Mouse (Mus musculus) heart, embryonic 16.5 days (tissue): ENCODE measurements around the gene Atf6b. TPM values are rescaled to one million over a fixed set of nuclear protein-coding genes. Genes with fewer than 3 reads are reported as not detected.

Experiments used
- ATAC-seq: fragments of 200-750 bp; cut with Nextera tagmentation; replicated peaks from 2 replicates; pipeline ENCODE4 v1.8.0; 2017; ENCODE audit warnings: moderate number of reproducible peaks; ENCODE audit not compliant: insufficient read depth, low FRiP score; ENCODE audit errors: extremely low read depth
- H3K27ac ChIP-seq: fragments of 300-500 bp; sonication (generic); 2 replicates; pipeline ENCODE4 v1.5.1; 2014; ENCODE audit warnings: mild to moderate bottlenecking, low read length, control low read depth, moderate library complexity
- H3K27me3 ChIP-seq: fragments of 300-500 bp; sonication (generic); 2 replicates; pipeline ENCODE4 v1.6.1; 2014; ENCODE audit warnings: low read length, mixed read lengths; ENCODE audit not compliant: control insufficient read depth, insufficient read depth
- H3K36me3 ChIP-seq: fragments of 300-500 bp; sonication (generic); 2 replicates; pipeline ENCODE4 v1.6.1; 2014; ENCODE audit not compliant: control insufficient read depth, insufficient read depth
- H3K4me1 ChIP-seq: fragments of 300-500 bp; sonication (generic); 2 replicates; pipeline ENCODE4 v1.6.1; 2014; ENCODE audit warnings: low read length, mixed read lengths; ENCODE audit not compliant: control insufficient read depth, insufficient read depth
- H3K4me2 ChIP-seq: fragments of 300-500 bp; sonication (generic); 2 replicates; pipeline ENCODE4 v1.6.1; 2014; ENCODE audit warnings: low read depth, mild to moderate bottlenecking, control low read depth, low read length
- H3K4me3 ChIP-seq: fragments of 300-500 bp; sonication (generic); 2 replicates; pipeline ENCODE4 v1.5.1; 2014; ENCODE audit warnings: mild to moderate bottlenecking, control low read depth, low read length
- H3K9ac ChIP-seq: fragments of 300-500 bp; sonication (generic); 2 replicates; pipeline ENCODE4 v1.6.1; 2014; ENCODE audit warnings: low read length, control low read depth
- H3K9me3 ChIP-seq: fragments of 300-500 bp; sonication (generic); replicated peaks from 2 replicates; pipeline ENCODE4 v1.6.1; 2016; ENCODE audit warnings: low read length; ENCODE audit not compliant: control insufficient read depth
- WGBS: fragments of 180-500 bp; shearing (Covaris S2); extraction: QIAGEN DNeasy Blood & Tissue Kit; methylation state at CpG from one replicate; pipeline ENCODE4 v1.1.7; 2014; 5-methylcytosine and 5-hydroxymethylcytosine counted together
- polyA plus RNA-seq: library from polyadenylated mRNA; unstranded; fragments of >200 nt; fragmentation: Nextera tagmentation; extraction: Ambion mirVana; gene quantifications from 2 replicates; pipeline ENCODE4 v1.2.1, GENCODE M21; 2015

Atf6b gene
- polyA plus RNA-seq, 1 experiment from 2014 or later = 45.7 TPM

- peaks cover 5% of the 10 kb centered on the region; the same call in 1 of the 2 replicates for H3K36me3 ChIP-seq
- H3K9ac ChIP-seq = no peak overlapping the region
- H3K9me3 ChIP-seq = no peaks in the 10 kb centered on the region
- ATAC-seq = no peak
- no peak overlapping the region for H3K4me2 ChIP-seq
- WGBS = 55% methylated on average over 2 of the region's 2 CpGs
- H3K4me3 ChIP-seq = no peak overlapping the region
- H3K27ac ChIP-seq = no peak overlapping the region
- H3K27me3 ChIP-seq = 0 out of 2 replicates have a peak, but pooled peaks cover 3% of the 10 kb centered on the region
- H3K4me1 ChIP-seq = peaks cover 22% of the 10 kb centered on the region
These were observed 11.2 kb downstream of the Atf6b start for GRCm38 (mm10) chr17:34658145-34658544.

DNA sequence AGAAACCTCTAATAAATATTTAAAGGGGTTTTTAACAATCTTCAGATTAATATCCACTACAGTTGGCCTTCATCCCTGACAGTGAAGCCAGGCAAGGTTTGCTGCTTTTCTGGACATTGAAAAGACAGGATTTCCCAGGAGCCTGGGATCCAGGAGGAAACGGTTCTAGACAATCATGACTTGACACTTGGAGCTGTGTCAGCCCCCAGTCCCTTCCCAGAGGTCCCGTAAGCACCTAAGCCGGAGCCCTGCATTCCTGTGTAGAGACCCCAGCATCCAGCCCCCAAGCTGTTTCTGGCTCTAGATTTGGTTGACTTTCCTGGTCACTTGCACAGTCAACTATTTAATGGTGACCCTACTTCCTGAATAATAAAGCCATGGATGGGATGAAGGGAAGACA is 11.6 kb downstream of the Atf6b start:
- H3K4me3 ChIP-seq = no peak overlapping the region
- no peak overlapping the region for H3K9ac ChIP-seq
- ATAC-seq = no peak
- H3K9me3 ChIP-seq = no peaks in the 10 kb centered on the region
- no peak overlapping the region for H3K27ac ChIP-seq
- H3K4me2 ChIP-seq = no peak overlapping the region
- 0 out of 2 replicates have a peak, but pooled peaks cover 3% of the 10 kb centered on the region for H3K27me3 ChIP-seq
- H3K4me1 ChIP-seq = peaks cover 22% of the 10 kb centered on the region
- H3K36me3 ChIP-seq = 0 out of 2 replicates have a peak, but pooled peaks cover under 1% of the 10 kb centered on the region
- 70% methylated on average over 3 of the region's 3 CpGs for WGBS

DNA sequence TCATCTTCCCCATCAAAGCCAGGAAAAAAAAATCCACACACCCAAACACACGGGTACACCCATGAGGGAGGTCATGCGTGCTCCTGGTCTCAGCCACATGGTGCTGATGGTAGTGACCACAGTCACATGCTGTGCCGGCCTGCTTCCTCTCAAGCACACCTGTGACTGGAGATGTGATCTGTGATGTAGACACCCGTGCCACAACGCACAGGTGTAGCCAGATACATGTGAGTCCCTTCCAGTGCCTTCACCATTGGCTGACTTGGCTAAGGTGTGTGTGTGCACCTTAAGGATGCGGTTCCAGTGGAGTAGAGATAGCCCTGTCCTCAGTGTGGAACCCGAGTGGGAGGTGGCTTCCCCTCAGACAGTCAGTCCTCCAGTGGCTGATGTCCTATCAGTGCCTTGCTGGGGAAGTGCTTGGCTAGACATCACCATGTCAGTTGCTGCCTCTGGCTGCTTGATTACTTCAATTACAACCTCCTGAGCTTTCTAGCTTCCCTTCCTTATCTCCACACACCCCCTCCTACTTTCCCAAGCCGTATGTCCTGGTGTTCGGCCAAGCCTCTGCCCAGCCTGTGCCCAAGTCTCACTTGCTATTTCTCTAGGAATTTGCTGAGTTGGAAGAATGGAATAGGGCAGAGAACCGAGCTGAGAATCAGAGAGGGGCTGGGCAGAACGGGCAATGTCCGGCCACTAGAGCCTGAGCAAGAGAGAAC is 12.4 kb downstream of the Atf6b start:
- Histone ChIP-seq H3K27ac (no peak overlapping the region), H3K27me3 (0 out of 2 replicates have a peak, but pooled peaks cover 3% of the 10 kb centered on the region), H3K9me3 (no peaks in the 10 kb centered on the region), H3K4me1 (peaks cover 22% of the 10 kb centered on the region), H3K4me2 (no peak overlapping the region), H3K9ac (no peak overlapping the region), H3K4me3 (no peak overlapping the region), H3K36me3 (no peaks in the 10 kb centered on the region)
- no peak for ATAC-seq
- WGBS = 47% methylated on average over 12 of the region's 12 CpGs

DNA sequence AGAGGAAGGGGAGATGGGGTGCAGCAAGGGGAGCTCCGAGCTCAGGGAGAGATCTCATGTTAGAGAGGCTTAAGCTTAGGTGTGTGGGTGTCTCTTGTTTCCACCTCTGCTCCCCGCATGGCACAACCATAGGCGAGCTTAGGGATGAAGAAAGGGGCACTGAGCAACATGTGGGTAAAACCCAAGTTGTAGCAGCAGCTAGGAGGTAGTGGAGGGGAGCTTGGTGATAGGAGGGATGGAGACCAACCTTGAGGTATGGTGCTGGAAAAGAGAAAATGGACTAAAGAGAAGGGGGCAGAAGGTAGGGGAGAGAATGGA is 12.9 kb downstream of the Atf6b start:
- H3K4me2 ChIP-seq = no peak overlapping the region; the same call in 1 of the 2 replicates
- 49% methylated on average over 3 of the region's 3 CpGs for WGBS
- H3K4me1 ChIP-seq = peaks cover 22% of the 10 kb centered on the region
- H3K9me3 ChIP-seq = no peaks in the 10 kb centered on the region
- no peak for ATAC-seq
- H3K36me3 ChIP-seq = no peaks in the 10 kb centered on the region
- H3K9ac ChIP-seq = no peak overlapping the region
- H3K27me3 ChIP-seq = 0 out of 2 replicates have a peak, but pooled peaks cover 3% of the 10 kb centered on the region
- no peak overlapping the region for H3K4me3 ChIP-seq
- no peak overlapping the region for H3K27ac ChIP-seq

DNA sequence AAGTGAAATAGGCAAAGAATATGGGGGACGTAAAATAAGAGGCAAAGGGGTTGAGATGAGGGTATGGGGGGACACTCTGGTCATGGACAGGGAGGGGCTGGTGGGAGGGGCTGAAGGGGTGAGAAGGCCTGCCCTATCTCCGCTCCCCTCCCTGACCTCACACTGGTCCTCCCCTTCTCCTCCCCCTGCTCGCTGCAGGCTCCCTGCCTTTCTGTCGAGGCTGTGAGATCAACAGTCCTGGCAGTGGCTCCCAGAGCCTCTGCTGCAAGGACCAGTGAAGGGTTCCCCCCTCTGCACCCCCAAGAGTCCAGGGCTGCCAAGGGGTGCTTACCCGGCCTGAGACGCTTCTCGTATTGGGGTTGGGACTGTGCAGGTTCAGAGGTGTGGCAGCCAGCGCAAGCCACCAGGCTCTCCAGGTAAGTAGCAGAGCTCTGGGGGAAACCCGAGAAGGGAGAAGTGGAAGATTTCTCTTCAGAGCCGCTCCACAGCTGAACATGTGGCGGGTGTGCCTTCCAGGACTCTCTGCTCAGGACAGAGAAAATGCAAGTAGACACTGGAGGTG is 13.4 kb downstream of the Atf6b start:
- Histone ChIP-seq H3K4me1 (peaks cover 19% of the 10 kb centered on the region), H3K27me3 (0 out of 2 replicates have a peak, but pooled peaks cover 3% of the 10 kb centered on the region), H3K9ac (no peak overlapping the region), H3K36me3 (no peaks in the 10 kb centered on the region), H3K4me2 (peak overlapping the region; percentile 7; the same call in 1 of the 2 replicates), H3K4me3 (peak overlapping the region; percentile 31), H3K27ac (no peak overlapping the region), H3K9me3 (no peaks in the 10 kb centered on the region)
- 31% methylated on average over 11 of the region's 11 CpGs for WGBS
- ATAC-seq = no peak

- peak overlapping the region; percentile 37; the same call in 1 of the 2 replicates for H3K27ac ChIP-seq
- no peaks in the 10 kb centered on the region for H3K9me3 ChIP-seq
- H3K4me3 ChIP-seq = peak overlapping the region; percentile 38
- H3K27me3 ChIP-seq = peaks cover 6% of the 10 kb centered on the region
- H3K9ac ChIP-seq = no peak overlapping the region
- 3% methylated on average over 19 of the region's 19 CpGs for WGBS
- H3K36me3 ChIP-seq = no peaks in the 10 kb centered on the region
- H3K4me1 ChIP-seq = peaks cover 10% of the 10 kb centered on the region
- peak; percentile 43; the same call in 1 of the 2 replicates for ATAC-seq
- peak overlapping the region; percentile 39 for H3K4me2 ChIP-seq
These were observed 14.2 kb downstream of the Atf6b start for GRCm38 (mm10) chr17:34661121-34661591.

DNA sequence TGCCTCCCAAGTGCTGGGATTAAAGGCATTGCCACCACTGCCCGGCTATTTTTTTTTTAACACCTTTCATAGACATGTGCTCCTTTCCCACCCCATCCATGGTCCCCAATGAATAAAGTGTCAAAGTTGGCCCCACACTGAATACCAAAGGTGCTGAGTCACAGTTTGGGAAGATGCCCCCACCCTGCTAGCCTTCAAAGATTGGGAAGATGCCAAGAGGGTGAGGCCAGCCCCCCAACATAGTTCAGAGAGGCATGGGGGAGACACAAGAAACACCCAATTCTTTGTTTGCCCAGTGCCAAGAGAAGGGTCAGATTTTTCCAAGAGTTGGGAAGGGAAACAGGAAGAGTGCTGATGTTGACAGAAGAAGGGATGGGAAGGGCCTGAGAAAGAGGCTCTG is 15.5 kb downstream of the Atf6b start:
- ATAC-seq = no peak

GRCm38 (mm10) chr17:34662978-34663377 is 16.0 kb downstream of the Atf6b start:
- Histone ChIP-seq H3K9me3 (no peaks in the 10 kb centered on the region), H3K4me3 (no peak overlapping the region), H3K36me3 (no peaks in the 10 kb centered on the region), H3K27me3 (peaks cover 6% of the 10 kb centered on the region), H3K4me2 (no peak overlapping the region), H3K9ac (no peak overlapping the region), H3K27ac (no peak overlapping the region), H3K4me1 (peaks cover 9% of the 10 kb centered on the region; the same call in 1 of the 2 replicates)
- WGBS = 79% methylated on average over 8 of the region's 8 CpGs
- no peak for ATAC-seq

More for the DNA sequence above, 15.5 kb downstream of the Atf6b start:
- Histone ChIP-seq H3K27ac (no peak overlapping the region), H3K9ac (no peak overlapping the region), H3K27me3 (peaks cover 6% of the 10 kb centered on the region), H3K4me3 (no peak overlapping the region), H3K4me1 (peaks cover 9% of the 10 kb centered on the region; the same call in 1 of the 2 replicates), H3K36me3 (no peaks in the 10 kb centered on the region), H3K9me3 (no peaks in the 10 kb centered on the region), H3K4me2 (no peak overlapping the region)
- 77% methylated on average over 1 of the region's 1 CpGs for WGBS

GRCm38 (mm10) chr17:34663558-34663957 is 16.6 kb downstream of the Atf6b start:
- Histone ChIP-seq H3K9ac (no peak overlapping the region), H3K4me3 (no peak overlapping the region), H3K27me3 (peaks cover 6% of the 10 kb centered on the region), H3K36me3 (no peaks in the 10 kb centered on the region), H3K9me3 (no peaks in the 10 kb centered on the region), H3K4me2 (no peak overlapping the region), H3K4me1 (peaks cover 9% of the 10 kb centered on the region; the same call in 1 of the 2 replicates), H3K27ac (no peak overlapping the region)
- WGBS = 35% methylated on average over 1 of the region's 1 CpGs
- ATAC-seq = no peak
